Mouse (Mus musculus) liver, postnatal 0 days (tissue): ENCODE results near the gene Hivep3.

Source experiments
- CTCF ChIP-seq: sonication (generic); IDR thresholded peaks from 2 replicates; pipeline ENCODE4 v1.5.1; 2016; ENCODE audit warnings: antibody characterized with exemption, low read depth
- EP300 ChIP-seq: IDR thresholded peaks from 2 replicates; pipeline ENCODE4 v1.6.1; 2016; ENCODE audit warnings: antibody characterized with exemption, low read depth, mild to moderate bottlenecking

DNA sequence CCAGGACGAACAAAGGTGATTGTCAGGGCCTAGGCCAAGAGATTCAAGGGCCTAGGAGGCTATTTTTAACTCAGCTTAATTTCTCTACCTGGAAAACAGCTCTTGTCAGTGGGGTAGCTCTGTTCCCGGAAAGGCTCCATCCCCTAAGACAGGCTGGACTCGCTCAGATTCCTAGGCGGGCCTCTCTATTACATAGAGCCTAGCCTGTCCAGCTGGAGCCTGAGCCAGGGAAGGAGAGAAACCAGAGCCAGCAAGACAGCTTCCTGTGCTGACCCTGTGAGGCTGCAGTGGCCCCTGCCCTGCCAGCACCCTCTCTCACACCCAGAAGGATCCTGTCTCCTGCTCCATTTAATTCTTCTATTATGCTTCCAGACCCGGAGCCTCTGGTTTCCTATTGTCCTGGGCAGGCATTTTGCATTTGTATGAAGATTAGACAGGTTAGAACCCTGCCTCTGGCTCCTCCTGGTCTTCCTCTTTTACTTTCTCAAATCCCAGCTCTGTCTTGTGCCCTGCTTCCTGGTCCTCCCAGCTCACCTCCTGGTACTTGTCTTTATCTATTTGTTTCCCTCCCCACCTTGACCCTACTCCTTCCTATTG, 425.2 kb downstream of the Hivep3 start:
- TF ChIP-seq CTCF (no peak), EP300 (no peak)
